Mouse (Mus musculus) ES-E14 (cell line): ENCODE data around the gene Mgam. TPM values are rescaled to one million over a fixed set of nuclear protein-coding genes. Genes with fewer than 3 reads are reported as not detected.

Experiments used
- DNase-seq: peaks from one replicate; pipeline ENCODE4 v3.0.0-alpha.2; 2013; ENCODE audit warnings: low read depth, low spot score
- H3K27ac ChIP-seq: 2 replicates; pipeline ENCODE4 v1.5.1; 2012; ENCODE audit warnings: low read depth, mild to moderate bottlenecking, low read length, moderate library complexity, mixed read lengths; ENCODE audit not compliant: poor library complexity, insufficient read depth, severe bottlenecking
- H3K36me3 ChIP-seq: 2 replicates; pipeline ENCODE4 v1.6.1; 2012; ENCODE audit warnings: mild to moderate bottlenecking, low read length, moderate library complexity, mixed read lengths; ENCODE audit not compliant: control insufficient read depth, poor library complexity, insufficient read depth, severe bottlenecking
- H3K4me1 ChIP-seq, 2 experiments: fragments of 150-350 bp in 1 of 2; sonication (generic) in 1 of 2; 2 replicates each; pipeline ENCODE4 v1.6.1; 2012; ENCODE audit warnings: low read length in 2 of 2, mild to moderate bottlenecking in 1 of 2, mixed read lengths in 1 of 2; ENCODE audit not compliant: control insufficient read depth in 2 of 2, insufficient read depth in 2 of 2, poor library complexity in 1 of 2
- H3K4me3 ChIP-seq, 2 experiments: fragments of 150-350 bp in 1 of 2; sonication (generic) in 1 of 2; 2 replicates each; pipeline ENCODE4 v1.5.1; 2012; ENCODE audit warnings: low read length in 2 of 2, low read depth in 1 of 2, mild to moderate bottlenecking in 1 of 2, mixed read lengths in 1 of 2; ENCODE audit not compliant: insufficient read depth in 1 of 2, poor library complexity in 1 of 2, severe bottlenecking in 1 of 2
- H3K9ac ChIP-seq: 2 replicates; pipeline ENCODE4 v1.6.1; 2012; ENCODE audit warnings: low read depth, mild to moderate bottlenecking, low read length, mixed read lengths; ENCODE audit not compliant: poor library complexity, insufficient read depth, severe bottlenecking
- H3K9me3 ChIP-seq: fragments of 150-350 bp; sonication (generic); 2 replicates; pipeline ENCODE4 v1.6.1; 2012; ENCODE audit warnings: low read depth, mild to moderate bottlenecking, low read length; ENCODE audit not compliant: control insufficient read depth, insufficient read depth
- CHD2 ChIP-seq: IDR thresholded peaks from 2 replicates; pipeline ENCODE4 v1.6.1; 2014; ENCODE audit warnings: mild to moderate bottlenecking, low read depth, low read length, inconsistent platforms
- HCFC1 ChIP-seq: IDR thresholded peaks from 2 replicates; pipeline ENCODE4 v1.6.1; 2012; ENCODE audit warnings: low read length, inconsistent platforms, borderline replicate concordance; ENCODE audit not compliant: insufficient read depth
- MAFK ChIP-seq: IDR thresholded peaks from 2 replicates; pipeline ENCODE4 v1.6.1; 2014; ENCODE audit warnings: mild to moderate bottlenecking, low read depth, low read length, inconsistent platforms; ENCODE audit not compliant: insufficient read depth
- ZC3H11A ChIP-seq: IDR thresholded peaks from 2 replicates; pipeline ENCODE4 v1.6.1; 2012; ENCODE audit warnings: low read depth, mild to moderate bottlenecking, inconsistent platforms, low read length, borderline replicate concordance
- ZNF384 ChIP-seq: IDR thresholded peaks from 2 replicates; pipeline ENCODE4 v1.6.1; 2012; ENCODE audit warnings: low read depth, low read length, inconsistent platforms
- in situ Hi-C, 2 experiments: fragments of 600-800 bp; cut with MboI; formaldehyde crosslinking; loops; one replicate each; pipeline ENCODE4 v1.15.1; 2025; ENCODE audit warnings: low sequenced_read_pairs in 2 of 2, inconsistent platforms in 1 of 2; ENCODE audit not compliant: unreplicated experiment in 2 of 2
- total RNA-seq: library from RNA; depleted of rRNA; stranded (reverse); fragments of 300-350 nt; gene quantifications from 2 replicates; pipeline ENCODE4 v1.2.3, GENCODE M21; 2012

Mgam gene
- total RNA-seq, 1 experiment = 0.22 TPM

- DNase-seq = no peak
- TF ChIP-seq HCFC1 (no peak), CHD2 (no peak), ZNF384 (no peak), MAFK (no peak), ZC3H11A (no peak)
- H3K4me1 ChIP-seq = no peaks in the 10 kb centered on the region
- no peaks in the 10 kb centered on the region for H3K36me3 ChIP-seq
- in situ Hi-C loops = no loop called here
- H3K9me3 ChIP-seq = no peaks in the 10 kb centered on the region
- no peak overlapping the region for H3K4me3 ChIP-seq
- H3K9ac ChIP-seq = no peak overlapping the region
- no peak overlapping the region for H3K27ac ChIP-seq
Observed at GRCm38 (mm10) chr6:40778458-40778857, 149.8 kb downstream of the Mgam start.

- TF ChIP-seq HCFC1 (no peak), MAFK (no peak), ZC3H11A (no peak), CHD2 (no peak), ZNF384 (no peak)
- no peaks in the 10 kb centered on the region for H3K9me3 ChIP-seq
- no peak overlapping the region for H3K27ac ChIP-seq
- in situ Hi-C loops = no loop called here
- H3K4me1 ChIP-seq = no peaks in the 10 kb centered on the region
- no peak for DNase-seq
- H3K9ac ChIP-seq = no peak overlapping the region
- no peaks in the 10 kb centered on the region for H3K36me3 ChIP-seq
- H3K4me3 ChIP-seq = no peak overlapping the region
Observed at GRCm38 (mm10) chr6:40783637-40784036, 155.0 kb downstream of the Mgam start.

- TF ChIP-seq CHD2 = no peak
- TF ChIP-seq MAFK = no peak
- no peak for TF ChIP-seq HCFC1
- TF ChIP-seq ZNF384 = no peak
- no peak for TF ChIP-seq ZC3H11A
- Histone ChIP-seq H3K9me3 (no peaks in the 10 kb centered on the region), H3K36me3 (no peaks in the 10 kb centered on the region), H3K4me3 (no peak overlapping the region), H3K27ac (no peak overlapping the region), H3K4me1 (no peaks in the 10 kb centered on the region), H3K9ac (no peak overlapping the region)
- in situ Hi-C loops = no loop called here
- DNase-seq = no peak
Observed at GRCm38 (mm10) chr6:40784378-40784777, 155.7 kb downstream of the Mgam start.

- Histone ChIP-seq H3K9me3 (no peaks in the 10 kb centered on the region), H3K36me3 (no peaks in the 10 kb centered on the region), H3K9ac (no peak overlapping the region), H3K4me1 (no peaks in the 10 kb centered on the region), H3K27ac (no peak overlapping the region), H3K4me3 (no peak overlapping the region)
- in situ Hi-C loops = no loop called here
- no peak for DNase-seq
- no peak for TF ChIP-seq ZNF384
- no peak for TF ChIP-seq MAFK
- TF ChIP-seq CHD2 = no peak
- TF ChIP-seq HCFC1 = no peak
- TF ChIP-seq ZC3H11A = no peak
Observed at GRCm38 (mm10) chr6:40795077-40795812, 166.6 kb downstream of the Mgam start.
